Mouse (Mus musculus): ENCODE data around the gene Olfr957.

The Olfr957 gene

DNA sequence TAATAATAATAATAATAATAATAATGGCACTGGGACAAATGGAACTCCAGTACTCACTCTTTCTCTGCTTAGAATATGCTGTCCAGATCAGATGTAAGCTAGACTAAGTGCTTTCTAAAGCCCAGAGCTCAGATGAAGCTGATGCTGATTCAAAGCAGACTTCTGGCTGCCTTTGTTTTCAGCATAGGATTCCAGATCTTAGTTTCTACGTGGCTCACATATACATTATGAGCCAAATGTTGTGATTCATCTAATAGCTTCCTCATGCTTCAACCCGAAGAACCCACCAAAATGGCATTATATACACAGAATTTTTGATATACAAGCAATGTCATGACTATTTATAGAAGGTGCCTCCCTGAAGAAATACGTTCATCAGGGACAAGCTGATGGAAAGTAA, at the start of gene Olfr957:
TSS of gene Olfr957 (minus strand) at position 279 of the 400 bp plus-strand sequence.
- no peak for DNase-seq (ENCODE audit: low spot score in 2 of 2)

DNA sequence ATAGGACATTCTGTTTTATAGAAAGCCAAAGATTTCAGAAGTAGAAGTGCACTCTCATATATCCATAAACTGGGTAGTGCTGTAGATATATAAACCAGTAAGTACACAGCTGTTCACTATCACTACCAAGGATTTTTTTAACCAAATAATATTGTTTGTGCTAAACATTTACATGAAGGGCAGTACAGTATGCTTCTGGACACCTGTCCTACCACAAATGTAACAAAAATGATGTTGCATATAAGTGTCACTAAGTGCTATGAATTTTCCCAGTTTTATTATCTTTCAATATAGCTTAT, 42.7 kb upstream of the Olfr957 start:
- no peak for DNase-seq (ENCODE audit: low spot score in 2 of 2)

DNA sequence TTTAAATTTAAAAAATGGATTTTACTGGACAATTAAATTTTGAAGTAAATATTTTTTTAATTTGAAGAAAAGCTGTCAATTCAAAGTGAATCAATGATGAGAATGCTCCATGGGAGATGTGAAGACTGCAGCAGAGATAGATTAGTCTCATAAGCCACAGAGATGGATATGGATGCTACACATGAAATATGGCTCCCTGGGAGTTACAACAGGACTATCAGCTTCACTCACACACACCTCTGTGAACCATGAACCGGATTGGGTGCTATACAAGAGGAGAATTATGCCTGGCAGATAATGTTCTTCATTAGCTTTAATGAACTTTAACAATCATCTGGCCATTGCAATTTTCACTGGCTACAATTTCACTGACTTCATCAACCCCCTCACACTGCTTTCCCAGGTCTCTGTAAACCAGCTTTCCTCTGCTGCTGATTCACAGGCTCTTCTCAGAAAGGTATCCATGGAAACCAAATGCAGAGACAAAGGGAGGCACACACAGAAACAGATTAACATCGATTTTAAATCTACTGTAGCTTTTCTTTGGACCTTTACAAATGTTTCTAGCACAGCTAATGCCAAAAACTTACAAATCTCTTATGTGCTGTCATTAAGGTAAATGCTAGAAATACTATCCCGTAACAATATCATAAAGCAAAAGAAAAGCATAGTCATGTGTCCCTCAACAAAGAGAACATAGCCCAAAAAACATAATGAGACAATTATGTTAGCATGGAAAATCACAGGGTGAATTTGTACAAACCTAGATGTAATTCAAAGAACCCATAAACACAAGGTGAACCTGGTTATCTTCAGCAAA, 42.1 kb upstream of the Olfr957 start:
- DNase-seq (ENCODE audit: low spot score in 2 of 2): no peak

DNA sequence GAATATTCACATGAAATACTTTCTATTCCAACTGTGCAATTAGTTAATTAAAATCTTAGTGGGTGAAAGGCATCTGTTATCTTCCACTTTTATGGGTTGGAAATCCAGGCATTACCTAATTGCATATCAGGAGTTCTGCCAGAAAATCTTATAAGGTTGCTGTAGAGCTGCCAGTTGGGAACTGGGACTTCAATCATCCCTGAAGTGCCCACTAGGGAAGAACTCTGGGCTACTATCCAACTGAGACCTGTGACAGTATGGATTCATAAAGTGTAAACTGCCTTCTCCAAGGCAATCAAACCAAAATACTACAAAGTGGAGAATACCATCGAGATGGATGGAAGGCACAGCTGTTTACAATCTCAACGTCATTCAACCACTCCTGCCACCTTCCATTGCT, 38.3 kb upstream of the Olfr957 start, which contains the start of gene Olfr958:
TSS of gene Olfr958 (minus strand) at position 109 of the 400 bp plus-strand sequence.
- no peak for DNase-seq (ENCODE audit: low spot score in 2 of 2)

DNA sequence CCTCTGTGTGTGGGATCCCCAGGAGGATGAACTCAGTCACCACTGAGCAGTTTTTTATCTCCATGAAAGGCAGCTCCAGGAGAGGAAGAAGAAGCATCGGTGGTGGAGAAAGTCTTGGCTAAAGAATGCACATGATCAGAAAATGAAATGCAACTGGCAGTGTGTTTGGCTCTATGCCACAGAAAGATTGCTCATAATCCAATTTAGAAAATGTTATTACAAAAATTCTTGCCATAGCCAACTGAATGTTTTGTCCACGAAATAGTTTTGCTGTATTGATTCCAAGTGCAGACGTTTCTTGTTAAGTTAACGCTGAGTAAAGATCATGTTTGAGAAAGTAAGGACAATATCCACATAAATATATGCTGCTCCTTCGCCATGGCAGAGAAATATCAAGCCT, 35.2 kb upstream of the Olfr957 start:
- DNase-seq (ENCODE audit: low spot score in 2 of 2): no peak

DNA sequence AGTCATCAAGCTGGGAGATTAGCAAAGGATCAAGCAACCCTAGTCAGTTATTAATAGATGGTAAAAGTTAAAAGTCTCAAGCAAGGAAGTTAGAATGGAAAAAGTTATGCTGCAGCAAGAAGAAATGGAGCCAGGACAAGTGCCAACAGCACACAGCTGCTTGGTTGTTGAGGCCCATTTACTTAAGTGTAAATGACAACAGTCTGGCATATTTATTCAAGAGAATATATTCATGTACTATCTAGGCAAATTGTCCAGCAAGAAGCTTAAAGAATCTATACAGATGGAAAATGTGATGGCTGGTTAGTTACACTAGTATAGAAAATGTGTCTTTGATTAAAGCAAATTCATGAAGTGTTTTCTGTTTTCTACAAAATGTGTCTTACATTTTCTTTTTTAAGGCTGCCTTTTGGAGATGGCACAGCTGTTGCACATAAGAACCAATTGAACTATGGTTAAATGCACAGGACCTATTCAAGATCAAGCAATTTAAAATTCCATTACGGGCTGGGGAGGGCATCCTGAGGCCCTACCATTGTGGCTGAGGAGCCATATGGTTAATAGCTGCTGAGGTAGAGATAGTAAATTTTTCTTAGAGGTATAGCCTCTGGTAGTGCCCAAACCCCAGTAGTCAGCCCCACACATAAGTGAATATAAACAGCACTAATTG, 8.1 kb upstream of the Olfr957 start:
- no peak for DNase-seq (ENCODE audit: low spot score in 2 of 2)

DNA sequence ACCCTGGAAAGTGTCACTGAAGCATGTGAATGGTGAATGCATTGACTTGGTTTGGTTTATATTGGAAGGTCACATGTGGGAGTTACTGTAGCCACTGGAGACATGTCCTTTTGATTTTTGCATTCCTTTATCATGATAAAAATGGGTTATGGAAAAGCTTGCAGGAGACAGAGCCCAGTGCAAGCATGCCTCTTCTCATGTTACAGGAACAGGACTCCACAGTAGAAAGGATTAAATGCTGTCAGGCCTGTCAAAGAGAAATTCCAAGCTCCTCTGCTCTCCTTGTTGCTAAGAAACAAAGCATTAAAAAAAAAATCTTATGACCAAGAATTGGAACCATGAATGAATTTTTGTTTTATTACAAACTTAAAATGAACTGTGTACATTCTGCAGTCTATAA, 3.0 kb upstream of the Olfr957 start:
- no peak for DNase-seq (ENCODE audit: low spot score in 2 of 2)

DNA sequence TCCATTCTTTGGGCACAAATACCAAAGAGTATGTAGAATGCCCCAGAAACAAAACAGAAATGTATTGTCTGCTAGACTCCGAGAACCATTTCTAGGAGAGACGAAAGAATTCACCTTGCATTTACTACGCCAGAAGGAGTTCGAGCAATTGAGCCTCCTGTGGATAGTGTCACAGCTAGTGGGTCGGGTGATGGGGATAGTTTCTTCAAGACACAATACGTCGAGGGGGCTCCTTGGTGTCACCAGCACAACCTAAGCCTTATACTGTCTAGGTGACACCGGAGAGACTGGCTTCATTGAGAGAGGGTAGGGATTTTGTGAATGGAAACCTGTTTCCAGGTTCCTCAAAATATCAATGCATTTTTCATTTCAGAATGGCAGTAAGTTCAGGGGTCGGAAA, 6.2 kb downstream of the Olfr957 start:
- no peak for DNase-seq (ENCODE audit: low spot score in 2 of 2)

DNA sequence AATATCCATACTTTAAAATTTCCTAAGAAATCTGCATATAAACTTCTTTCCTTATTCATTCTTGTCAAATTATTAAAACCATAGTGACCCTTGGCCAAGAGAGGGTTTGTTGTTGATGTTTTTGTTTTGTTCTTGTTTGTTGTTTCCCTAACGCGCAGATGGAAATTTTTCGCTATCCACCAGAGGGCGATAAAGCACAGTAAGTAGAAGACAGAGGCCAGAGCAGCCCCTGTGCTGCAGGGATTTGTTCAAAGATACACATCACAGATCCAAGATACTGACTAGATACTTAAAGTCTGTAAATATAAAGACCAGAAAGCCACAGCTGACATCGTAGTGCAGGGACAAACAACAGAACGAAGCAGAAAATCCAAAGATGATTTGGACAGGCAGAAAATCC, 6.6 kb downstream of the Olfr957 start:
- DNase-seq (ENCODE audit: low spot score in 2 of 2): peak in 1 of 2 experiments; percentile 24

DNA sequence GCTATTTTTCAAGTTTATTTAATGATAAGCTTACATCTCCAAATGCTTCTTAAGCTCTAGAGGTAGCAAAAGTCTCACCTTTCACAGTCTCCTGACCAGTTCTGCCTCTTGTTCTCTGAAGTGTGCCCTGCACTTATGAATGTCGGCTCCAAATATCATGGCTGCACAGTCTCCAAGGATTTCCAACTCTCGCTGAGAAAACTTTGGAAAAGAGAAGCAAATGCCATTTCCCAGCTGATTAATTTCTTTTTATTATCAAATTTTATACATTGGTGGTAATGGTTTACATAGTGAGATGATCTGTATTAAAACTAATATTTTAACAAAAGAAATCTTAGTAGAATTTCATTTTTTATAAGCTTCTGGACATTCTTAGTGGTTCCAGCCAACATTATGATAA, 21.7 kb downstream of the Olfr957 start, which contains the start of gene Olfr44:
TSS of gene Olfr44 (minus strand) at position 101 of the 400 bp plus-strand sequence.
- no peak for DNase-seq (ENCODE audit: low spot score in 2 of 2)

DNA sequence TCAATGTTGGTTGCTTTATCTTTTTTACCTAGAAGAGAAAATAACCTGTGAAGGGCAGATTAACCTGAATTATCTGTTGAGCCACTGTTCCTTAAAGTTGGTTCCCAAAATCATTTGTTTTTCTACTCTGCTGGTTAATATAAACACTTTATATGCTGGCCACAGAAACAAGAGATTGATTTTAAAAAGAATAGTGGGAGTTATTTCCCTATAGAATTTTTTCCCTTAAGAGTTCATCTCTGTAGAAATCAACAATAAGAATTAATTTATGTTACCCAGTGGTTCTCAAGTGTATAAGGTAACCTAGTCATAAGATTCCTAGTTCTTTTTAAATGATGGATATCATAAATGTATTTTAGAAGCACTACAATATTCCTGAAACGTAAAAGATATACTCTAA, 43.8 kb downstream of the Olfr957 start, which contains the start of gene Olfr955:
TSS of gene Olfr955 (minus strand) at position 101 of the 400 bp plus-strand sequence.
- DNase-seq (ENCODE audit: low spot score in 2 of 2): no peak
